Comparison of ENCODE assay signal across 27 mouse cellular contexts in genomic region chr9:106562291-106562690, GRCm38 (mm10). TPM values are rescaled to one million over a fixed set of nuclear protein-coding genes. Genes with fewer than 3 reads are reported as not detected.
"Had no signal": no experiment of that assay in that cellular context is flagged by ENCODE, and none has a peak within 500 bp of the region (broad histone marks: within the 10 kb centered on the region; RNA-seq: fewer than 3 reads in every experiment).

No protein-coding gene starts in this region.

- H3K27me3 ChIP-seq: midbrain, embryonic 12.5 days; neural tube, embryonic 13.5 days; neural tube, embryonic 15.5 days had no signal

- H3K4me3 ChIP-seq: midbrain, embryonic 10.5 days; midbrain, embryonic 12.5 days; myocyte; neural tube, embryonic 13.5 days; neural tube, embryonic 15.5 days had no signal

- H3K4me1 ChIP-seq: midbrain, embryonic 10.5 days; midbrain, embryonic 12.5 days; neural tube, embryonic 13.5 days; neural tube, embryonic 15.5 days had no signal

- H3K27ac ChIP-seq: midbrain, embryonic 10.5 days; midbrain, embryonic 12.5 days; neural tube, embryonic 13.5 days; neural tube, embryonic 15.5 days had no signal

- H3K36me3 ChIP-seq: midbrain, embryonic 10.5 days; midbrain, embryonic 12.5 days; neural tube, embryonic 13.5 days; neural tube, embryonic 15.5 days had no signal

- DNase-seq: lung, adult 18-20 months; lung, embryonic 14.5 days; lung, postnatal 10 days; lung, postnatal 4 days; midbrain, embryonic 14.5 days; retina, postnatal 1 day; right cerebral cortex, adult 18-20 months; right cerebral cortex, postnatal 25 days; right cerebral cortex, postnatal 4 days; spleen, adult 18-20 months; thymus, adult 18-20 months; thymus, postnatal 14 days; thymus, postnatal 36 days had no signal

RNA-seq across cellular contexts. Expression of gene Iqcf3, which starts 0.9 kb away (rescaled TPM):
- total RNA-seq: megakaryocyte, adult 5-6 weeks; megakaryocyte-erythroid progenitor cell, adult 5-6 weeks had no signal
- polyA plus RNA-seq: lung, embryonic 14.5 days; lung, embryonic 16.5 days; midbrain, embryonic 10.5 days; midbrain, embryonic 12.5 days; midbrain, embryonic 14.5 days; midbrain, embryonic 16.5 days; myocyte; neural tube, embryonic 11.5 days; neural tube, embryonic 13.5 days; neural tube, embryonic 15.5 days; small intestine, adult 2 months; stomach, embryonic 14.5 days; stomach, embryonic 16.5 days; thymus, postnatal 0 days had no signal

RNA-seq across cellular contexts. Expression of gene Iqcf4, which starts 8.5 kb away (rescaled TPM):
- total RNA-seq: megakaryocyte, adult 5-6 weeks; megakaryocyte-erythroid progenitor cell, adult 5-6 weeks had no signal
- polyA plus RNA-seq: lung, embryonic 14.5 days; lung, embryonic 16.5 days; midbrain, embryonic 10.5 days; midbrain, embryonic 12.5 days; midbrain, embryonic 14.5 days; midbrain, embryonic 16.5 days; myocyte; neural tube, embryonic 11.5 days; neural tube, embryonic 13.5 days; neural tube, embryonic 15.5 days; small intestine, adult 2 months; stomach, embryonic 14.5 days; stomach, embryonic 16.5 days; thymus, postnatal 0 days had no signal

RNA-seq across cellular contexts. Expression of gene Iqcf5, which starts 47.9 kb away (rescaled TPM):
- total RNA-seq: megakaryocyte, adult 5-6 weeks; megakaryocyte-erythroid progenitor cell, adult 5-6 weeks had no signal
- polyA plus RNA-seq: lung, embryonic 14.5 days; lung, embryonic 16.5 days; midbrain, embryonic 10.5 days; midbrain, embryonic 12.5 days; midbrain, embryonic 14.5 days; midbrain, embryonic 16.5 days; neural tube, embryonic 11.5 days; neural tube, embryonic 13.5 days; neural tube, embryonic 15.5 days; small intestine, adult 2 months; stomach, embryonic 14.5 days; stomach, embryonic 16.5 days had no signal
